Mouse (Mus musculus) heart, postnatal 0 days (tissue): ENCODE measurements around the gene Adgre1.

Source experiments
- CTCF ChIP-seq: IDR thresholded peaks from 2 replicates; pipeline ENCODE4 v1.5.1; 2016; ENCODE audit warnings: antibody characterized with exemption, control low read depth, low read depth
- EP300 ChIP-seq: IDR thresholded peaks from 2 replicates; pipeline ENCODE4 v1.6.1; 2016; ENCODE audit warnings: antibody characterized with exemption, low read depth

- TF ChIP-seq EP300 (no peak), CTCF (no peak)
Measured at GRCm38 (mm10) chr17:57350212-57350611, 8.3 kb upstream of the Adgre1 start.
